Mouse (Mus musculus): ENCODE measurements around the gene Ankdd1a.

- no peak for TF ChIP-seq CTCF (IDR thresholded peaks at IDR 0.05; ENCODE audit: insufficient read depth, low read depth, low read length)
- TF ChIP-seq POLR2A (IDR thresholded peaks at IDR 0.05; ENCODE audit: insufficient read depth, low read depth, low read length) = no peak
Measured at GRCm38 (mm10) chr9:65551035-65551434, 31.0 kb upstream of the Ankdd1a start.
